Mouse (Mus musculus) frontal cortex, postnatal 10 days (tissue): ENCODE results near the gene Lpcat2b.

Experiments used
- DNase-seq, 2 experiments: peaks; one replicate each; pipeline ENCODE4 v3.0.0; 2022; ENCODE audit warnings: low spot score in 2 of 2, mixed read lengths in 1 of 2

Gene Lpcat2b

GRCm38 (mm10) chr5:107447977-107448376, 16.6 kb downstream of the Lpcat2b start:
- DNase-seq, result no peak

- no peak for DNase-seq
These were observed 17.4 kb downstream of the Lpcat2b start for GRCm38 (mm10) chr5:107448784-107449183.

- no peak for DNase-seq
These were observed 18.3 kb downstream of the Lpcat2b start for GRCm38 (mm10) chr5:107449620-107450019.

- DNase-seq, result no peak
These were observed 18.9 kb downstream of the Lpcat2b start for GRCm38 (mm10) chr5:107450299-107450698.

- no peak for DNase-seq
These were observed 31.1 kb downstream of the Lpcat2b start for GRCm38 (mm10) chr5:107462147-107463076.

GRCm38 (mm10) chr5:107466501-107466900, 35.2 kb downstream of the Lpcat2b start:
- no peak for DNase-seq

- DNase-seq, result no peak
These were observed 35.7 kb downstream of the Lpcat2b start for GRCm38 (mm10) chr5:107467098-107467497.

GRCm38 (mm10) chr5:107470600-107471329, 39.4 kb downstream of the Lpcat2b start:
- no peak for DNase-seq

- DNase-seq, result no peak
These were observed 48.8 kb downstream of the Lpcat2b start for GRCm38 (mm10) chr5:107480194-107480593.
